Mouse (Mus musculus): Measurements from ENCODE around the gene Dlgap1. TPM values are rescaled to one million over a fixed set of nuclear protein-coding genes. Genes with fewer than 3 reads are reported as not detected.

Dlgap1 gene
- polyA plus RNA-seq, 1 experiment from 2014 or later: 0.39 TPM

DNA sequence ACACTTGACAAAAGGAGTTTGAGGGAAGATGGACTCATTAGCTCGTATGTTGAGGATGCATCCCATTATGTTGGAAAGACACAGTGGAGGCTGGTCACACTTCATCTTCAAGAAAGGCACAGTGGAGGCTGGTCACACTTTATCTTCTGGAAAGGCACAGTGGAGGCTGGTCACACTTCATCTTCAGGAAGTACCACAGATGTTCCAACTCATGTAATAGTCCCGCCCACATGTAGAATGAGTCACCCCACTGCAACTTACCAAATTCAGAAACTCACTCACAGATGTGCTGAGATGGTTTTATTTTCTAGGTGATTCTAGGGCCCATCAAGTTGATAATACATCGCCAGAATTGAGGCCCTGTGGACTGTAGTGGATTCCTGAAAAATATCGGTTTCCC is 119.3 kb downstream of the Dlgap1 start:
- no peaks in the 10 kb centered on the region for H3K4me1 ChIP-seq (ENCODE audit: control insufficient read depth, insufficient read depth, low read length)
- no peak overlapping the region for H3K9ac ChIP-seq (ENCODE audit: low read length)
- no peaks in the 10 kb centered on the region for H3K36me3 ChIP-seq (ENCODE audit: control insufficient read depth, insufficient read depth)
- no peak overlapping the region for H3K27ac ChIP-seq (ENCODE audit: low read length)
- no peak for ATAC-seq (replicated peaks; ENCODE audit: extremely low read depth, insufficient read depth, low FRiP score)
- no peaks in the 10 kb centered on the region for H3K9me3 ChIP-seq (replicated peaks; ENCODE audit: control insufficient read depth, low read length)
- 85% methylated on average over 4 of the region's 4 CpGs for WGBS
- no peak overlapping the region for H3K4me3 ChIP-seq (ENCODE audit: low read length)
- H3K27me3 ChIP-seq (ENCODE audit: control insufficient read depth, insufficient read depth, low read length): no peaks in the 10 kb centered on the region
- no peak overlapping the region for H3K4me2 ChIP-seq (ENCODE audit: low read depth, low read length)

DNA sequence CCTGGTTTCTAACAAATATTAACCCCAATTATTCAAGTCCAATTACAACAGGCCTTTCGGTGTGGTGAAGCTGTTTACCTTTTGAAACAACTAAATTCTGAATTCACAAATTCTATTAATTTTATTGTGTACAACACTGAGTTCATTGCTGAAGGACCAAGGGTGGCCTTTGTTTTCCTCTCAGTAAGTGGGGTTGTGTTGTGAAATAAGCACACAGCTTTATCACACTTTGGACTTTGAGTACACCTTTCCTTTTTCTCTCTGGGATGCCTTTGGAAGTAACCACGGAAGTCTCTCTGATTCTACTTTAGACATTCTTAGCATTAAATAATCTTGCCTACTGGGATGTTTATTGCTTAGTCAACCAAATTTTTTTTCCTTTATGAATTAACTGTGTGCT is 121.9 kb downstream of the Dlgap1 start:
- no peaks in the 10 kb centered on the region for H3K4me1 ChIP-seq (ENCODE audit: control insufficient read depth, insufficient read depth, low read length)
- no peak overlapping the region for H3K9ac ChIP-seq (ENCODE audit: low read length)
- H3K4me2 ChIP-seq (ENCODE audit: low read depth, low read length): no peak overlapping the region
- H3K9me3 ChIP-seq (replicated peaks; ENCODE audit: control insufficient read depth, low read length): no peaks in the 10 kb centered on the region
- H3K27ac ChIP-seq (ENCODE audit: low read length): no peak overlapping the region
- ATAC-seq (replicated peaks; ENCODE audit: extremely low read depth, insufficient read depth, low FRiP score): no peak
- H3K4me3 ChIP-seq (ENCODE audit: low read length): no peak overlapping the region
- WGBS: 74% methylated on average over 2 of the region's 2 CpGs
- no peaks in the 10 kb centered on the region for H3K36me3 ChIP-seq (ENCODE audit: control insufficient read depth, insufficient read depth)
- no peaks in the 10 kb centered on the region for H3K27me3 ChIP-seq (ENCODE audit: control insufficient read depth, insufficient read depth, low read length)

DNA sequence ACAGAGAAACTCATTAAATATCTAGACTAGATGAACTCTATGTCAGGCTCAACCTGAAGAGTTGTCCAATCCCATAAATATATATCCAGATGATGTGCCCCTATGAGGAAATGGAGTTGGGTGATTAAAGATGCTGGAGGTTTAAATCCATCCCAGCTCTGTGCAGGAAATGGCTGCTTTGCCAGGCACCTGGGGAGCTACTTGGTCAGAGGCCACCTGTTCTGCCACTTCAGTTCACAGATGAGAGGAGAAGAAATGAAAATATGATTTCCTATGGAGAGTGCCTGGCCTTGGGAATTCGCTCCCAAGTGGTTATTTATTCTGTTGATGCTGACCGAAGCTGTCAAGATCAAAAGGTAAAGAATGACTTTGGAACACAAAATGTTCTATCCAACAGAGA is 160.3 kb downstream of the Dlgap1 start:
- Histone ChIP-seq H3K27me3 (ENCODE audit: control insufficient read depth, insufficient read depth, low read length) (no peaks in the 10 kb centered on the region), H3K4me2 (ENCODE audit: low read depth, low read length) (no peak overlapping the region), H3K4me3 (ENCODE audit: low read length) (no peak overlapping the region), H3K9ac (ENCODE audit: low read length) (no peak overlapping the region), H3K36me3 (ENCODE audit: control insufficient read depth, insufficient read depth) (no peaks in the 10 kb centered on the region), H3K4me1 (ENCODE audit: control insufficient read depth, insufficient read depth, low read length) (no peaks in the 10 kb centered on the region), H3K9me3 (replicated peaks; ENCODE audit: control insufficient read depth, low read length) (no peaks in the 10 kb centered on the region), H3K27ac (ENCODE audit: low read length) (no peak overlapping the region)
- ATAC-seq (replicated peaks; ENCODE audit: extremely low read depth, insufficient read depth, low FRiP score): no peak
- 65% methylated on average over 2 of the region's 2 CpGs for WGBS

DNA sequence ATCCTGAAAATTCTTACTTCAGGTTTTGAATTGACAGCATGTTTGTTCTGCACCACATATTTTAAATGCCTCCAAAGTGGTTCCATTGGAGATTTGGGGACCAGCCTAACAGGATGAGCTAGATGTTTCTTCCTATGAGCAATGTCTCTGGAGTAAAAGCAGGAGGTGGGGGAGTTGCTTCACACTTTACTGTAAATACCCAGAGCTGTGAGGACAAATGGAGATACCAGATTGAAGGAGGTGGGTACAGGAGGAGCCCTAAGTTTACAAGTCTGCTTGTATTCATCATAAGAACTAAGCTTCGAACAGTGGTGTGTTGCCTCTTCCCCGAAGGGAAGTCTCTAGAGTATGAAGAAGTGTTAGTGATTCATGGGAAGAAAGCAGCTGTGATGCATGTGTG is 201.0 kb downstream of the Dlgap1 start:
- Histone ChIP-seq H3K4me3 (ENCODE audit: low read length) (no peak overlapping the region), H3K9ac (ENCODE audit: low read length) (no peak overlapping the region), H3K36me3 (ENCODE audit: control insufficient read depth, insufficient read depth) (no peaks in the 10 kb centered on the region), H3K4me2 (ENCODE audit: low read depth, low read length) (no peak overlapping the region), H3K9me3 (replicated peaks; ENCODE audit: control insufficient read depth, low read length) (no peaks in the 10 kb centered on the region), H3K27me3 (ENCODE audit: control insufficient read depth, insufficient read depth, low read length) (no peaks in the 10 kb centered on the region), H3K27ac (ENCODE audit: low read length) (no peak overlapping the region), H3K4me1 (ENCODE audit: control insufficient read depth, insufficient read depth, low read length) (no peaks in the 10 kb centered on the region)
- no peak for ATAC-seq (replicated peaks; ENCODE audit: extremely low read depth, insufficient read depth, low FRiP score)
- 76% methylated on average over 2 of the region's 2 CpGs for WGBS

DNA sequence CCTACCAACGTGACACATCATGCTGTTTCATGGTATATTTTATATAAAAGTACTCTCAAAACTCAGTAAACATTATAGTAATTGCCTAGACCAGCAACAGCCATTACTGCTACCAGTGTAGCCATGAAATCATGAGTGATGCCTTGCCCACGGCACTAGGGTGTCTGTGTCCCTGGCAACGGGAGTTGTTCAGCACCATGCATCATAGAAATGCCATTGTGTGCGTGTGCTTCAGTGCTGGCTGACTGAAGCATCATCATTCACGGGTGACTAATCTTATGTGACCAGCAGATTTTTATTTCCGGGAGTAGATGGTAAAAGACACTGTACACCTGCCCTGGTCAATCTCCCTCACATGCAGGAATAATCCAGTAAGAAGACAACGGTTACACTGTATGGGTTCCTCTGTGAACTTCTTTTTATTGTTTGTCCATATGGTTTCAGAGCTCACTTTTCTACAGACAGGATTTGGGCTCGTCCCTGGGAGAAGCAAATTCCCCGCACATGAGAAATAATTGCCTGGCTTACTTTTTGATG is 203.7 kb downstream of the Dlgap1 start:
- H3K9me3 ChIP-seq (replicated peaks; ENCODE audit: control insufficient read depth, low read length): no peaks in the 10 kb centered on the region
- H3K36me3 ChIP-seq (ENCODE audit: control insufficient read depth, insufficient read depth): no peaks in the 10 kb centered on the region

DNA sequence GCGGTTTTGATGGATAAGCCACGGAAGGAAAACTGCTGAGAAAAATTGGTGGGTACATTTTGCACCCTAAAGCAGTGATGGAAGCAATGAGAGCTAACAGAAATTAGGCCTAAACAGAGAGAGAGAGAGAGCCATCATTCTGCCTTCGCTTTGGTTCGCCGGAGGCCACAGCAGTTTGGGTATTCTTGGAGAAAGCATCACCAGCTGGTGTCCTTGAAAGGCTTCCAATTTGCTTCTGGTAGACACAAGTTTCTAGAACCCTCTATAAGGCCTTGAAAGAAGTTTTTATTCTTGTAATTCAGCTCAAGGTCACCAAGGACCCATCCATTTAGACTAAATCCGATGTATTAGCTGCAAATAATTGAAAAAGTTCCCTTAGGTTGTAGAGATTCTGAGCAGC is 205.0 kb downstream of the Dlgap1 start:
- ATAC-seq (replicated peaks; ENCODE audit: extremely low read depth, insufficient read depth, low FRiP score): no peak
- H3K4me1 ChIP-seq (ENCODE audit: control insufficient read depth, insufficient read depth, low read length): no peaks in the 10 kb centered on the region
- no peaks in the 10 kb centered on the region for H3K9me3 ChIP-seq (replicated peaks; ENCODE audit: control insufficient read depth, low read length)
- H3K27ac ChIP-seq (ENCODE audit: low read length): no peak overlapping the region
- no peak overlapping the region for H3K4me3 ChIP-seq (ENCODE audit: low read length)
- no peak overlapping the region for H3K4me2 ChIP-seq (ENCODE audit: low read depth, low read length)
- no peaks in the 10 kb centered on the region for H3K36me3 ChIP-seq (ENCODE audit: control insufficient read depth, insufficient read depth)
- H3K9ac ChIP-seq (ENCODE audit: low read length): no peak overlapping the region
- no peaks in the 10 kb centered on the region for H3K27me3 ChIP-seq (ENCODE audit: control insufficient read depth, insufficient read depth, low read length)
- 77% methylated on average over 6 of the region's 6 CpGs for WGBS

More for the DNA sequence above, 203.7 kb downstream of the Dlgap1 start:
- Histone ChIP-seq H3K27me3 (ENCODE audit: control insufficient read depth, insufficient read depth, low read length) (no peaks in the 10 kb centered on the region), H3K27ac (ENCODE audit: low read length) (no peak overlapping the region), H3K9ac (ENCODE audit: low read length) (no peak overlapping the region), H3K4me3 (ENCODE audit: low read length) (no peak overlapping the region), H3K4me2 (ENCODE audit: low read depth, low read length) (no peak overlapping the region), H3K4me1 (ENCODE audit: control insufficient read depth, insufficient read depth, low read length) (no peaks in the 10 kb centered on the region)
- WGBS: 78% methylated on average over 9 of the region's 9 CpGs
- ATAC-seq (replicated peaks; ENCODE audit: extremely low read depth, insufficient read depth, low FRiP score): no peak

DNA sequence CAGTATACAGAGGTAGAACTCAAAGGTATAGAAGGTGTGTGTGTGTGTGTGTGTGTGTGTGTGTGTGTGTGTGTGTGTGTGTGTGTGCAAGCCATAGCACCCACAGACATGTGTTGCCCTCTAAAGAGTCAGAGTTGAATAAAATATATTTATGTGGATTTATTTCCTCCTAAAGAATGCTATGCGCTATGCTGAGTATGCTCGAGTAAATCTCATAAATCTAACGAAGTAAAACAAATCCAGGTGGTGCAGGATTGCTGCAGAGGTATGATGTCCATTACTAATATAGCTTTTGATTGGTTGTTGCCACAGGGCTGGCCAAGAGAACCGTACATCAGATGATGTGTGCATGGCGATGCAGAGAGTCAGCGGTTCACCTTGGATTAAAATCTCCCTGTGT is 222.4 kb downstream of the Dlgap1 start:
- H3K4me1 ChIP-seq (ENCODE audit: control insufficient read depth, insufficient read depth, low read length): no peaks in the 10 kb centered on the region
- 83% methylated on average over 6 of the region's 6 CpGs for WGBS
- no peak overlapping the region for H3K9ac ChIP-seq (ENCODE audit: low read length)
- no peak overlapping the region for H3K27ac ChIP-seq (ENCODE audit: low read length)
- no peak overlapping the region for H3K4me2 ChIP-seq (ENCODE audit: low read depth, low read length)
- no peaks in the 10 kb centered on the region for H3K36me3 ChIP-seq (ENCODE audit: control insufficient read depth, insufficient read depth)
- no peak for ATAC-seq (replicated peaks; ENCODE audit: extremely low read depth, insufficient read depth, low FRiP score)
- H3K4me3 ChIP-seq (ENCODE audit: low read length): no peak overlapping the region
- no peaks in the 10 kb centered on the region for H3K9me3 ChIP-seq (replicated peaks; ENCODE audit: control insufficient read depth, low read length)
- H3K27me3 ChIP-seq (ENCODE audit: control insufficient read depth, insufficient read depth, low read length): no peaks in the 10 kb centered on the region

DNA sequence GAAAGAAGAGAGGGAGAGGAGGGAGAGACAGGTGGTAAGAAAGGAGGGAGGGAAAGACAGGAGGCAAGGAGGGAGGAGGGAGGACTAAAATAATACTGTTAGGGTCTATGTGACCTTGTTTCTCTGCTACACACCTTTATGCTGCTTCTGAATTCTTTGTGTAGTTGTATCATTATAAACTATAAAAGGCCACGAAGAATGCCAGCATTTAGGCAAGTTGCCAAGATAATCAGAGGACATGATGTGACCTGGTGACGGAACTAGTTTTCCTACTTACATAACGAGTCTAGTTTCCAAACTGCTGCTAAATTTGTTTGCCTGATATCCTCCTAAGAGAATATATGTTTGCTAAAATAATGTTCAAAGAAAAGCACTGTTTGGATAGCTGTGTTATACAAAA is 254.0 kb downstream of the Dlgap1 start:
- no peak for ATAC-seq (replicated peaks; ENCODE audit: extremely low read depth, insufficient read depth, low FRiP score)
- Histone ChIP-seq H3K27ac (ENCODE audit: low read length) (no peak overlapping the region), H3K36me3 (ENCODE audit: control insufficient read depth, insufficient read depth) (no peaks in the 10 kb centered on the region), H3K4me2 (ENCODE audit: low read depth, low read length) (no peak overlapping the region), H3K9me3 (replicated peaks; ENCODE audit: control insufficient read depth, low read length) (no peaks in the 10 kb centered on the region), H3K9ac (ENCODE audit: low read length) (no peak overlapping the region), H3K4me1 (ENCODE audit: control insufficient read depth, insufficient read depth, low read length) (no peaks in the 10 kb centered on the region), H3K27me3 (ENCODE audit: control insufficient read depth, insufficient read depth, low read length) (no peaks in the 10 kb centered on the region), H3K4me3 (ENCODE audit: low read length) (no peak overlapping the region)
- WGBS: 49% methylated on average over 3 of the region's 3 CpGs

DNA sequence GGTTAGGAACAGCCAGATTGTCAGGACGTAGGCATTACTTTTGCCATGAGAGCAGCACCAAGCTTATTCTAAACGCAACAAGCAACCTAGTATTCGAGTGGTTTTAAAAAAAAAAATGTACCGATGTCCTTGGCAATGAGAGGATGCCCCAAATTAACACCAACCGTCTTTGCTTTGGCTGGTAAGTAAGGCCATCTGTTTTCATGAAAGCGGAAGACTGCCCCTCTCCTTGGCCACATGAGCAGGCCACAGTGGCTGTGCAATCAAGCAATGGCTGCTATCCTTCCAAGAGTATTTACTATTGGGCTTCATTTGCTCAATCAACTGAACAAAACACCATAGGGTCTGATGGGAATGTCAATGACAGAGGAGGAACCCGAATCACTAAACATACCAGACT is 278.5 kb downstream of the Dlgap1 start:
- Histone ChIP-seq H3K4me2 (ENCODE audit: low read depth, low read length) (no peak overlapping the region), H3K9me3 (replicated peaks; ENCODE audit: control insufficient read depth, low read length) (no peaks in the 10 kb centered on the region), H3K36me3 (ENCODE audit: control insufficient read depth, insufficient read depth) (no peaks in the 10 kb centered on the region), H3K4me3 (ENCODE audit: low read length) (no peak overlapping the region), H3K4me1 (ENCODE audit: control insufficient read depth, insufficient read depth, low read length) (no peaks in the 10 kb centered on the region), H3K9ac (ENCODE audit: low read length) (no peak overlapping the region), H3K27me3 (ENCODE audit: control insufficient read depth, insufficient read depth, low read length) (no peaks in the 10 kb centered on the region), H3K27ac (ENCODE audit: low read length) (no peak overlapping the region)
- 70% methylated on average over 7 of the region's 7 CpGs for WGBS
- ATAC-seq (replicated peaks; ENCODE audit: extremely low read depth, insufficient read depth, low FRiP score): no peak

DNA sequence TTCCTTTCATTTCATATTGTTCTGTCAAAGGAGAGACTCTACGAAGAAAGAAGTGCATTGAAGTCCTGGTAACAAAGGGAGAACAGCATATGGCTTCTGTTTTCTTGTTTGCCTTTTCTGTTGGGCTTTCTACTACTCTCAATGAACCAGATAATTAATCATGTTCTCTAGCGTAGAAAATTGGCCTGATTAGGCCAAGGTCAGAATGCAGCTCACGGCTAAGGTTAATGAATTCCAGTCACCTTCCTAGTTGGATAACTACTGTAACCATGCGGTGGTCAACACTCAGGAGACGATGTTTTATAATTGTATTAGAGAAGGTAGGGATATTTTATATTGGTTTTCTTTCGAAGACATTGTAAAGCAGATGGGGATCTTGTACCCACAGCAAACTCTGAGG is 279.4 kb downstream of the Dlgap1 start:
- Histone ChIP-seq H3K4me3 (ENCODE audit: low read length) (no peak overlapping the region), H3K9me3 (replicated peaks; ENCODE audit: control insufficient read depth, low read length) (no peaks in the 10 kb centered on the region), H3K27me3 (ENCODE audit: control insufficient read depth, insufficient read depth, low read length) (no peaks in the 10 kb centered on the region), H3K36me3 (ENCODE audit: control insufficient read depth, insufficient read depth) (no peaks in the 10 kb centered on the region), H3K9ac (ENCODE audit: low read length) (no peak overlapping the region), H3K4me2 (ENCODE audit: low read depth, low read length) (no peak overlapping the region), H3K27ac (ENCODE audit: low read length) (no peak overlapping the region), H3K4me1 (ENCODE audit: control insufficient read depth, insufficient read depth, low read length) (no peaks in the 10 kb centered on the region)
- ATAC-seq (replicated peaks; ENCODE audit: extremely low read depth, insufficient read depth, low FRiP score): no peak
- WGBS: 69% methylated on average over 6 of the region's 6 CpGs
